Mouse (Mus musculus): ENCODE measurements around the gene Sde2.

- TF ChIP-seq CTCF (IDR thresholded peaks at IDR 0.05; ENCODE audit: borderline replicate concordance, control insufficient read depth, extremely low read depth, insufficient read depth, low read length, poor library complexity), result no peak
- no peak for TF ChIP-seq POLR2A (IDR thresholded peaks at IDR 0.05; ENCODE audit: control insufficient read depth, extremely low read depth, insufficient read depth, low read length, poor library complexity)
Observed at GRCm38 (mm10) chr1:180808831-180809230, 42.1 kb upstream of the Sde2 start.
